Mouse (Mus musculus) cortical plate, adult 2 months (tissue): ENCODE data around the gene Lingo4.

Experiments used
- CTCF ChIP-seq: fragments of 200-500 bp; IDR thresholded peaks from 2 replicates; pipeline ENCODE4 v1.5.1; 2011; ENCODE audit warnings: mild to moderate bottlenecking, control low read depth, low read length; ENCODE audit not compliant: insufficient read depth; ENCODE audit errors: extremely low read depth
- POLR2A ChIP-seq: fragments of 200-500 bp; IDR thresholded peaks from 2 replicates; pipeline ENCODE4 v1.6.1; 2011; ENCODE audit warnings: mild to moderate bottlenecking, low read length, control low read depth; ENCODE audit not compliant: insufficient read depth; ENCODE audit errors: extremely low read depth

- no peak for TF ChIP-seq CTCF
- no peak for TF ChIP-seq POLR2A
Measured at GRCm38 (mm10) chr3:94449377-94449776, 51.1 kb downstream of the Lingo4 start.
